Mouse (Mus musculus) urinary bladder, postnatal 36 days (tissue): ENCODE data around the gene Sult2a2.
"Not testable (repeated sequence)": the region's sequence is repeated elsewhere in the genome, so short reads cannot be mapped to it uniquely, and the experiment has no call there.

Experiments used
- DNase-seq, 2 experiments: peaks; one replicate each; pipeline ENCODE4 v3.0.0; 2022; ENCODE audit warnings: low spot score in 2 of 2, mixed read lengths in 1 of 2

The Sult2a2 gene

DNA sequence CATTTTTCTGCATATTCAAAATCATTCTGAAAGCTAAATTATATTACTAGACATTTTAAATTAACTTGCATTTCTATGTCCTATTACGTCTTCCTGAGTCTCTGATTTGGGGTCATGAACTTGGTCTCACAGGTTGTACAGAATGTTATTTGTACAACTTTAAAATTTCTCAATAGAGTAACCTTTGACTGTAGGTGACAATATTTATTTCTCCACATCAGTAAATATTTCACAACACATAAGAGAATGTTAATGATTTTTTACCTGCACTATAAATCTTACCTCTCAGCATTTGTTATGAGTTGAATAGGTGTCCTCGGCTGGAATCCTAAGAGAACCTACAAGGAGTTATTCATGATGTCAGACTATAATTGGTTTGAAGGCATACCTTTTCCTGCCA is at the start of gene Sult2a2:
Gene Sult2a2 (plus strand): TSS at position 301 of the 400 bp plus-strand sequence.
- DNase-seq, result not testable (repeated sequence)

DNA sequence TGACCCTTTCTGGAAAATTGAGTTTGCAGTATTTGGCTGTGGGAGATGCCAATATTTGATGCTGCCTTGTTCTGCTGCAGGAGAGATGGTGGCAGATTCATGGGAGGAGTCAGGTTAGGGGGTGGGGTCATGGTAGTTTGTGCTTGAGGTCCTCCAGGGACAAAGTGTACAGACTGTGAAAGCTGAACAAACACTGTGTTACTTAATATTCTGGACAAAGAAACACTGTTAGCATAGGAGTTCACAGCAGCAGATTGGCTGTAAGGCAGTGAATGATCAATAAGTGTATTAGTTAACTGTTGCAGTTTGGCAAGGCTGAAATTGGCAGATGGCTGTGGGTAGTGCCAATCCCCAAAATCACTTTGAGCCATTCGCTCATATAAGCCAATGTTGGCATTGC is 80.6 kb downstream of the Sult2a2 start:
- no peak for DNase-seq
